Mouse (Mus musculus) midbrain, embryonic 10.5 days (tissue): Measurements from ENCODE around the gene Gm20517. TPM values are rescaled to one million over a fixed set of nuclear protein-coding genes. Genes with fewer than 3 reads are reported as not detected.

Source experiments
- DNase-seq: peaks from one replicate; pipeline ENCODE4 v3.0.0-alpha.2; 2017; ENCODE audit warnings: low spot score
- H3K27ac ChIP-seq: fragments of 300-500 bp; sonication (generic); replicated peaks from 2 replicates; pipeline ENCODE4 v1.5.1; 2016; ENCODE audit warnings: mild to moderate bottlenecking
- H3K27me3 ChIP-seq: fragments of 300-500 bp; sonication (generic); 2 replicates; pipeline ENCODE4 v1.6.1; 2016; ENCODE audit warnings: low read depth, mild to moderate bottlenecking; ENCODE audit not compliant: poor library complexity, severe bottlenecking
- H3K36me3 ChIP-seq: fragments of 300-500 bp; sonication (generic); 2 replicates; pipeline ENCODE4 v1.6.1; 2016; ENCODE audit warnings: mild to moderate bottlenecking, moderate library complexity
- H3K4me1 ChIP-seq: fragments of 300-500 bp; sonication (generic); 2 replicates; pipeline ENCODE4 v1.6.1; 2016
- H3K4me3 ChIP-seq: fragments of 300-500 bp; sonication (generic); 2 replicates; pipeline ENCODE4 v1.5.1; 2016; ENCODE audit warnings: mild to moderate bottlenecking, moderate library complexity
- H3K9me3 ChIP-seq: fragments of 300-500 bp; sonication (generic); replicated peaks from 2 replicates; pipeline ENCODE4 v1.6.1; 2016; ENCODE audit warnings: mild to moderate bottlenecking
- WGBS: fragments of 180-500 bp; shearing (Covaris S2); methylation state at CpG from one replicate; pipeline ENCODE4 v1.1.7; 2016; 5-methylcytosine and 5-hydroxymethylcytosine counted together
- polyA plus RNA-seq: library from polyadenylated mRNA; unstranded; fragments of >200 nt; fragmentation: Nextera tagmentation; extraction: Ambion mirVana; gene quantifications from 2 replicates; pipeline ENCODE4 v1.2.1, GENCODE M21; 2016

The Gm20517 gene
- polyA plus RNA-seq, 1 experiment from 2014 or later = 1.4 TPM

- Histone ChIP-seq H3K27me3 (no peaks in the 10 kb centered on the region), H3K36me3 (no peaks in the 10 kb centered on the region), H3K4me1 (no peaks in the 10 kb centered on the region), H3K4me3 (no peak overlapping the region), H3K9me3 (no peaks in the 10 kb centered on the region), H3K27ac (no peak overlapping the region)
- DNase-seq = no peak
- 73% methylated on average over 6 of the region's 6 CpGs for WGBS
Observed at GRCm38 (mm10) chr17:47711883-47712282, 100.5 kb downstream of the Gm20517 start.

GRCm38 (mm10) chr17:47712889-47713571 lies 101.6 kb downstream of the Gm20517 start:
- DNase-seq = no peak
- no peaks in the 10 kb centered on the region for H3K9me3 ChIP-seq
- no peak overlapping the region for H3K27ac ChIP-seq
- no peaks in the 10 kb centered on the region for H3K4me1 ChIP-seq
- no peak overlapping the region for H3K4me3 ChIP-seq
- no peaks in the 10 kb centered on the region for H3K27me3 ChIP-seq
- no peaks in the 10 kb centered on the region for H3K36me3 ChIP-seq
- 46% methylated on average over 11 of the region's 22 CpGs for WGBS

- 74% methylated on average over 3 of the region's 3 CpGs for WGBS
- Histone ChIP-seq H3K9me3 (no peaks in the 10 kb centered on the region), H3K36me3 (no peaks in the 10 kb centered on the region), H3K27ac (no peak overlapping the region), H3K4me1 (no peaks in the 10 kb centered on the region), H3K27me3 (no peaks in the 10 kb centered on the region; the same call in 1 of the 2 replicates), H3K4me3 (no peak overlapping the region)
- DNase-seq = no peak
Observed at GRCm38 (mm10) chr17:47715037-47715436, 103.6 kb downstream of the Gm20517 start.

- 89% methylated on average over 4 of the region's 4 CpGs for WGBS
- H3K27me3 ChIP-seq = no peaks in the 10 kb centered on the region; the same call in 1 of the 2 replicates
- H3K9me3 ChIP-seq = no peaks in the 10 kb centered on the region
- H3K36me3 ChIP-seq = no peaks in the 10 kb centered on the region
- no peak overlapping the region for H3K27ac ChIP-seq
- no peak overlapping the region for H3K4me3 ChIP-seq
- H3K4me1 ChIP-seq = no peaks in the 10 kb centered on the region
- no peak for DNase-seq
Observed at GRCm38 (mm10) chr17:47721183-47721582, 109.8 kb downstream of the Gm20517 start.

GRCm38 (mm10) chr17:47726566-47726965 lies 115.2 kb downstream of the Gm20517 start, which contains the start of gene Pgc:
Gene Pgc, plus strand, starts transcription at chr17:47726842.
- no peak for DNase-seq
- WGBS = 87% methylated on average over 11 of the region's 11 CpGs

GRCm38 (mm10) chr17:47730633-47731575 lies 119.5 kb downstream of the Gm20517 start:
- Histone ChIP-seq H3K4me3 (no peak overlapping the region), H3K4me1 (peaks cover 28% of the 10 kb centered on the region), H3K36me3 (no peaks in the 10 kb centered on the region), H3K27ac (no peak overlapping the region; the same call in 1 of the 2 replicates), H3K27me3 (peaks cover 9% of the 10 kb centered on the region; the same call in 1 of the 2 replicates), H3K9me3 (no peaks in the 10 kb centered on the region)
- DNase-seq = peak; percentile 24
- WGBS = 45% methylated on average over 24 of the region's 24 CpGs

More at GRCm38 (mm10) chr17:47726566-47726965, 115.2 kb downstream of the Gm20517 start, which contains the start of gene Pgc:
- 0 out of 2 replicates have a peak, but pooled peaks cover 5% of the 10 kb centered on the region for H3K27me3 ChIP-seq
- no peaks in the 10 kb centered on the region for H3K36me3 ChIP-seq
- no peaks in the 10 kb centered on the region for H3K9me3 ChIP-seq
- H3K4me3 ChIP-seq = no peak within 1 kb of the TSS
- no peak within 1 kb of the TSS for H3K27ac ChIP-seq
- peaks cover 19% of the 10 kb centered on the region for H3K4me1 ChIP-seq

Other genes with a start within 250 kb of the Gm20517 start
- 83.8 and 84.2 TPM in 2 replicates for gene Mrps10, start 242.7 kb upstream of the Gm20517 start, polyA plus RNA-seq
- 1.2 and 2.2 TPM in 2 replicates for gene Guca1b, start 226.2 kb upstream of the Gm20517 start, polyA plus RNA-seq
- gene Guca1a, start 211.0 kb upstream of the Gm20517 start, polyA plus RNA-seq = 5.2 and 5.8 TPM in 2 replicates
- gene AI661453, start 175.0 kb upstream of the Gm20517 start, polyA plus RNA-seq = 0.15 and 0.20 TPM in 2 replicates
- gene 1700001C19Rik, start 174.2 kb upstream of the Gm20517 start, polyA plus RNA-seq = 0.21 and 0.33 TPM in 2 replicates
- 31.4 and 33.8 TPM in 2 replicates for gene Taf8, start 109.3 kb upstream of the Gm20517 start, polyA plus RNA-seq
- gene Ccnd3, start 106.5 kb upstream of the Gm20517 start, polyA plus RNA-seq = 270 and 341 TPM in 2 replicates
- 41.2 and 41.9 TPM in 2 replicates for gene Bysl, start 97 bp upstream of the Gm20517 start, polyA plus RNA-seq
- 43.2 and 45.9 TPM in 2 replicates for gene Med20, start within 50 bp of the Gm20517 start, polyA plus RNA-seq
- gene Usp49, start 19.1 kb downstream of the Gm20517 start, polyA plus RNA-seq = 4.9 and 7.3 TPM in 2 replicates
- 363 and 364 TPM in 2 replicates for gene Tomm6, start 76.8 kb downstream of the Gm20517 start, polyA plus RNA-seq
- 10.3 and 13.6 TPM in 2 replicates for gene Frs3, start 77.4 kb downstream of the Gm20517 start, polyA plus RNA-seq
- 0.44 and 0.48 TPM in 2 replicates for gene Gm21981, start 82.9 kb downstream of the Gm20517 start, polyA plus RNA-seq
- 0.35 and 0.44 TPM in 2 replicates for gene Prickle4, start 83.1 kb downstream of the Gm20517 start, polyA plus RNA-seq
- 0.19 TPM in 1 of 2 replicates, not detected in the other for gene Pgc, start 115.3 kb downstream of the Gm20517 start, polyA plus RNA-seq
- gene Tfeb, start 125.4 kb downstream of the Gm20517 start, polyA plus RNA-seq = 1.9 and 2.3 TPM in 2 replicates
- gene Mdfi, start 223.1 kb downstream of the Gm20517 start, polyA plus RNA-seq = 10.6 and 12.9 TPM in 2 replicates